Mouse (Mus musculus) thymus, adult 18-20 months (tissue): ENCODE results near the gene Crls1.

Source experiments
- DNase-seq, 2 experiments: peaks; one replicate each; pipeline ENCODE4 v3.0.0; 2022; ENCODE audit warnings: mixed read lengths in 2 of 2

The Crls1 gene

GRCm38 (mm10) chr2:132885312-132885711 is 38.8 kb downstream of the Crls1 start:
- DNase-seq = no peak

GRCm38 (mm10) chr2:132893826-132894225 is 47.4 kb downstream of the Crls1 start:
- DNase-seq = no peak

DNA sequence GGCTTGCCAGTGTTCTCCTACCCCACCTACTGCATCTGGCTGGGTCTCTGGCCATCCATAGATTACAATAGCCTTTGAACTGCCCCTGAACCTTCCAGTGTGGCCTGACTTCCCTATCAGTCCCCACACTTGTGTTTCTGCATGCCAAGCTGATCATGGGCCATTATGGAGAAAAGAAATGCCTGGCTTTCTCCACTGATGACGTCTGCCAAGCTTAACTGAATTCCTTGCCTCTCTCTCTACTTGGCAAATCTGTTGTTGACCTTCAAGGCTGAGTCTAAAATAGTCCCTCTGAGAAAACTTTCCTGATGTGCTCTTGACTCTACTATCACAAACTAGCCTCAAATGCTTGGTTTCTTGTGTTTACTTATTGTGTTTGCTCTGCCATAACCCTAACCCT is 51.7 kb downstream of the Crls1 start:
- no peak for DNase-seq

DNA sequence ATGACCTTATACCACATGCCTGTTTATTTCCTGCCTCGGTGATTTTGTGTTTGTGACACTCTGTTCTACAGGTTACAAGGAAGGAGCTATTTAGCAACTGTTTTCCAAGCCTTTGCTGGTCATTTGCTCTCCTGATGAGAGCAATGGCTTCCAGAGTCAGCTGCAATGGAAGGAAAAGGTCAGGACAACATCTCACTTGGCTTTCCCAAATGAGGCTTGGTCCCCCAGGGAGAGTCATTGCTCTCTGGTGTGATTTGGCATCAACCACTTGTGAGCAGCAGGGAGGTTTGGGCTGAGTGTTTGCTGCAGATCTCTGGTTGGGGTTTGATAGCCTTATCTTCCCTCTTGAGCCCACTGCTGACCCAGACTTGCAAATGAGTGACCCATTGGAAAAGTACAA is 54.1 kb downstream of the Crls1 start:
- DNase-seq = no peak

DNA sequence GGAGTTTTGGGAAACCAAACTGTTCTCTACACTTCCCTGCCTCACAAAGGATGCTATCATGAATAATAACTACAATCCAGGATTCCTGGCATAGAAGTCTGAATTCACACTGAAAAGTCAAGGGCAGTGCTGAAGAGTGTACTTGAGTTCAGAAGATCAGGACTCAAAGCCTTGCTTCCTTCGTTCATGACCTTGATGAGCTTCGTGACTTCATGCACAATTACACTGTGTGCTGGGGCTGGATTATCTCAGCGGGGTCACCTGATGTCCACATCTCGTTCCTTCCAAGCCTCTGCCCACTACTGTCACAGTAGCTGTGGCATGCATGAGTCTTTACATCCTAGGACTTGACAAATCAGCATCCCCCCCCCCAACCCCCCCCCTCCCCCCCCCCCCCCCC is 55.2 kb downstream of the Crls1 start:
- no peak for DNase-seq

DNA sequence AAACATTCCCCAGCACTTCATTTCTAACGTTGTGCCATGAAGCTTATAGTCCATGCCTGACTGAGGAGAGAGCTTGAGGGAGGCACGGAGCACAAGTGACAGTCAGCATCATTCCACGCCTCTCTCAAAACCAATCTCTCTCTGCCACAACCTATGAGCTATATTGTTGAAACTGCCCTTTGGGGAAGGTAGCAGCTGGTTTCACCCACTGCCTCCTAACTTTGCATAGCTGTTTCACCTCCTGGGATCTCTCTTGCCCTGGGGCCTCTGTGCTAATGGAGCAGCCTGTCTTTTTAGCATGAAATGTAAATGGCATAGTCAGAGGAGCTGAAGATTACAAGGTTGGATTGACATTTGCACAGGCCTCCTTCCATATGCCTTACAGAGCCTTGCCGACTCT is 55.6 kb downstream of the Crls1 start:
- DNase-seq = no peak

DNA sequence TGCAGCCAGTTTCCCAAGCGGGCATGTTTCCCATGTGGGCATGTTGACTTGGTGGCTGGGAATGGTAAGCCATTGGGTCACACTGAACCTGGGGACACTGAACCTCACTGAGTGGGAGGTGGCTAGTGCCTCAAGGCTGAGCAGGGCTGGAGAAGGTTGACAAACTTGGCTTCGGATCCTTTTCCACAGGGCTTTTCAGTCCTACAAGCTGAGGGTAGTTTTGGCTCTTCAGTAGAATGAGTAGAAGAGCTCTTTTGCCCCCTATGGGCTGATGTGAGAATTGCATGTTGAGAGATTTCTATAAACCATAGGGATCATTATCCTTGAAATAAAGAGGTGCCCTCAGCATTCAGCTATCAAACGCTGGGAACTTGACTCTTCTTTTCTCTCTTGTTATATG is 57.0 kb downstream of the Crls1 start:
- no peak for DNase-seq

- no peak for DNase-seq
These were observed 58.5 kb downstream of the Crls1 start for GRCm38 (mm10) chr2:132904961-132905360.

DNA sequence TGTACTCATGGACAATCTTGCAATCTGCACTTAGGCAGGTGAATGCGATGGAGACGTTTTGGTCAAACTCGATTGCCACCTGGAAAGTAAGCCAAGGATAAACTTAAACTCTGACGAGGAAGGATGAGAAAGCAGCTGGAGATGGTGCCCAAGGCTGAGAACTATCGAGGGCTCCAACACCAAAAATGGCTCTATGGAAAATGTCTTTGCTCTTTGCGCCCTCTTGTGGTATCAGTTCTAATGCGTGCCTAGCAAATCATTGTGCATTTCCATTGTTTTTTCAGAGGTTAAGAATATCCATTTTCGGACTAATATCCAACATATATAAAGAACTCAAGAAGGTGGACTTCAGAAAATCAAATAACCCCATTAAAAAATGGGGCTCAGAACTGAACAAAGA is 60.3 kb downstream of the Crls1 start:
- DNase-seq = no peak

- DNase-seq = no peak
These were observed 68.3 kb downstream of the Crls1 start for GRCm38 (mm10) chr2:132914785-132915184.
